Mouse (Mus musculus): Measurements from ENCODE around the gene Oas1e.

GRCm38 (mm10) chr5:120809171-120809570, 13.8 kb upstream of the Oas1e start:
- TF ChIP-seq POLR2A (IDR thresholded peaks at IDR 0.05; ENCODE audit: low read depth, low read length) (no peak), CTCF (IDR thresholded peaks at IDR 0.05; ENCODE audit: extremely low read depth, insufficient read length, insufficient replicate concordance, low read depth, low read length) (no peak)

Measured in small intestine, adult 2 months (tissue).